Mouse (Mus musculus) bone marrow, adult 2 months (tissue): Measurements from ENCODE around the gene Eif4e3.

Experiments used
- CTCF ChIP-seq: fragments of 200-500 bp; IDR thresholded peaks from 2 replicates; pipeline ENCODE4 v1.5.1; 2011; ENCODE audit warnings: low read length, control low read depth; ENCODE audit not compliant: control insufficient read depth, insufficient read depth
- POLR2A ChIP-seq: fragments of 200-500 bp; IDR thresholded peaks from 2 replicates; pipeline ENCODE4 v1.6.1; 2011; ENCODE audit warnings: low read depth, mild to moderate bottlenecking, control low read depth, low read length, borderline replicate concordance; ENCODE audit not compliant: control insufficient read depth

DNA sequence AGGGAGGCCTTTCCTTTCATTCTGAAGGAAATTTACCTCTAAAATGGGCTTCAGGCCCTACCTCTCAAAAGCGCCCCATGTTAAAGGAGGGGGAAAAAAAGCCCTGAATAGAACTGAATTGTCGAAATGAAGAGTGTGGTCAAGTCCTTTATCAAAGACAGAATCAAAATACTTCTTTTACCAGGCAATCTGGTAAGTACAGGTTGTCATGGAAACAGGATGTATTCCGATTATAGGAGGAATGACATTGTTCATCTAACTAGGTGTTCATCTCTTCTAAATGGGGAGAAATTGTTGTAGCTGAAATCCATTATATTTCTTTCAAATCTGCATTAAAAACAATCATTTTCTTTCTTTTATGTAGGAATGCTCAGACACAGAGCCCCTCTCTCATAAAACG lies 7.9 kb upstream of the Eif4e3 start:
- TF ChIP-seq POLR2A (no peak), CTCF (no peak)
